Mouse (Mus musculus) neutrophil, adult 83 days (primary cell): ENCODE results near the gene Lpar2. TPM values are rescaled to one million over a fixed set of nuclear protein-coding genes. Genes with fewer than 3 reads are reported as not detected.

Experiments
- total RNA-seq, 2 experiments: library from RNA; stranded (reverse); gene quantifications; one replicate each; pipeline ENCODE4 v1.2.4; 2023

Gene Lpar2
- total RNA-seq: 1 to 10 TPM; 3.5 TPM

DNA sequence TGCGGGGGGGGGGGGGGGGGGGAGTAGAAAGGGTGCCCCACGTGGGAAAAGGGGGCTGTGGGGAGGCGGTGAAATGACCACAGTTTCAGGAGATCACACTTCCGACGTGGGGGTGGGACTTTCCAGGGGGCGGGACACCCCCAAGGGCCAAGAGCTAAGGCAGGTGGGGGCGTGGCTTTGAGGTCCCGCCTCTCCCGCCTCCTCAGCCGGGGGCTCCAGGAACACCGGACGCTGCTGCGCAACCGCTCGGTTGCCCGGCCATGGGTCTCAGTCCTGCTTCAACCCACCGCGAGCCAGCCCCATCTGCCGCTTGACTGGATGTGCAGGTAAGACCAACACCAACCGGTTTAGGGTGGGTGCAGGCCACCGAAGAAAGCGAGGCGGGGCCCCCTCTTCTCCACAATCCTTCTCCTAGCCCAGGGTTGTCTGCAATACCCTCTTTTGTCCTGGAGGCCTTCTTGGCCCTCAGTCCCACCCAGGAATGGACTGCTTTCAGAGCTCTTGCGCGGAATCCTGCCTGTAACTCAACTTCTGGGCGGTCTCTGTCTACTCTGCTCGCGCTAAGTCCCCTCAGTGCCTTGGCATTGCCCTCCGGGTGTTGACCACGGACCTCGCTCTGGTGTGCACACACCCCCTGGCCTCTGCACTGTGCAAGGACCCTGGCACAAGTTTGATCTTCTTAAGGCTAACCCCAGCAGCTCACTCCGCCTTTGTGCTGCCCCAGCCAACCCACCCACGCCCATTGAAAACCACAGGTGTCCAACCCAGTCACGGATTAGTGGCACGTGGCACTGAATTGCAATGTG, at the start of gene Lpar2:
Gene Lpar2, plus strand, starts transcription at position 44 of the 806 bp plus-strand sequence.

DNA sequence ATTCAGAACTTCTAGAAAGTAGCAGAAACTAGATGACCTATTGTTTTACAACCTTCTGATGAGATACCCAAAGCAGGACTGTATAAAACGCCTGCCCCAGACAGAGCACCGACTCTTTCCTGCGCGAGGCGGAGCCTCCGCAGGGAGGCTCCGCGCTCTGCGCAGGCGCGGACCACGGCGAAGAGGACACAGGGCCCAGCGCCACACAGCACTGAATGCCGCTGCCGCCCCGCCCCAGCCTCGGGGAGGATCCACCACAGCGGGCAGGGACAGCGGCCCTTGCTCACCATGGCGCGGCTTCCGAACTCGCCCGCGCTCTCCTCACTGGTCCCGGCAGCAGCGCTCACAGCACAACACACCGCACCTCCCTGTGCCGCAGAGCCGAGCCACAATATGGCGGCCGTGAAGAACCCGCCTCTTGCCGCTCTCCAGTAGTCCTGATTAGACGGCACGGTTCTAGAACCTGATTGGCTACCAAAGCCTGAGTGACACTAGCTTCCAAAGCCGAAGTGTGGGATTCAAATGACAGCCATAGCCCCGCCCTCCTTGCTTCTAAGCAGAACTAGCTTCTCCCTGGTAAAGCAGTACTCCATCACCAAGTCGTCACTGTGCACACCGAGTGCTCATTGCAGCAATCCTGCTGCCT, 47.6 kb upstream of the Lpar2 start, which contains the start of gene Gm20422:
Gene Gm20422, minus strand, starts transcription at position 384 of the 646 bp plus-strand sequence.

DNA sequence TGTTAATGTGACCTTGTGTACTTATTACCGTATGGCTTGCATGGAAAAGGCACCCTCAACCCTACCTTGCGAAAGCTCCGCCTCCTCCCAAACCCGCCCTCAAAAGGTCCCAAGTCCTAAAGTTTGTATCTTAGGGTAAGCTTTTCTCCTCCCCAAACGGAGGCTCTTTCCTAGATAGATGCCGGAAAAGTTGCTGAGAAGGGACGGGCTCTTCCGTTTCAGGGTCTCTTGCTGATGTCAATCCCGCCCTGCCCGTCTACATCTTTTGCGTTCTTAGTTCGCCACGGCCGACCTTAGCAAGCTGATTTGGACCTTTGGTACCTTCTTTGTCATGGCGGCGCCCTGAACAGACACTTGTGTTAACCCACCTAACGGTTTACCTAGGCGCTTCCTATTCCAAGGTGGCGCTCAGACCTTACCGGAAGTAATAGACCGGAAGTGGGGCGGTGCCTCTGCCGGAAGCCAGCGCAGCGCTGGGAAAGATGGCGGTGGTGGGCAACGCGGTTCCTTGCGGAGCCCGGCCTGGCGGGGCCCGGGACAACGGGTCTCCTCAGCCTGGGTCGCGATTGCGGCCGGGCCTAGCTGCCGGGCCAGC, 31.4 kb upstream of the Lpar2 start, which contains the start of the genes Atp13a1 and Zfp866:
Gene Atp13a1, plus strand, starts transcription at position 391 of the 595 bp plus-strand sequence.
Gene Zfp866, minus strand, starts transcription at position 406 of the 595 bp plus-strand sequence.

DNA sequence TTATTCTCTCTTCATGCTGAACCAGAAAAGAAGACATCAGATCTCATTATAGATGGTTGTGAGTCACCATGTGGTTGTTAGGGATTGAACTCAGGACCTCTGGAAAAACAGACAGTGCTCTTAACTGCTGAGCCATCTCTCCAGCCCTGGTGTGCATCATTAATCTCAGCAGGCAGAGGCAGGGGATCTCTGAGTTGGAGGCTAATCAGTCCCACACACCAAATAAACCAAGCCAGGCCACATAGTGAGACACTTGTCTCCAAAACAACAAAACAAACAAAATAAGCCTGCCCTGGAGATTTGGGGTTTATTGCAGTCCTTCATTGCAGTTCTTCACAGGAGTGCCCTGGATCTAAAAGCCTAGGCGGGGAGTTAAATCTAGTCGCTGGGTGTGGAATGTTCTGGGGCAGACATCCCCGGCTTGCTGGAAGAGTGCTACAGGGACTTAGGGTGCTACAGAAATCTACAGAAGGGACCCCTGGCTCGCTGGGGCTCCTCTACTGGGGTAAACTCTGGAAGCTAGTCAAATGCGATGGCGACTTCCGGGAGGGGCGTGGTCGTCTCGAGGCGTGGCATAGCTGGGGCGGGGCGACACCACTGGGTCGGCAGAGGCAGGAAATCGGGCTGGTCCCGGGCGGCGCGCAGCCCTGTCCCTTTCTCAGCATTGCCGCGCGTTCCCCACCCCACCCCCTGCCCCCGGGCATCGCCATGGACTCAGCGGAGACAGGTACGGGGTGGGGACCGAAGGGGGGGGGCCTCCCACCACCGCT, 13.9 kb upstream of the Lpar2 start, which contains the start of gene Gmip:
Gene Gmip, plus strand, starts transcription at position 586 of the 770 bp plus-strand sequence.

GRCm38 (mm10) chr8:69832298-69832853, 10.1 kb downstream of the Lpar2 start, which contains the start of gene Pbx4:
Gene Pbx4, plus strand, starts transcription at chr8:69832491.

Other genes with a start within 250 kb of the Lpar2 start
- 10 to 100 TPM; 16.6 to 19.5 TPM for gene Zfp868, start 196.9 kb upstream of the Lpar2 start, total RNA-seq
- under 1 TPM; 0.11 to 0.38 TPM for gene Zfp964, start 167.9 kb upstream of the Lpar2 start, total RNA-seq
- 10 to 100 TPM; 15.5 to 16.4 TPM for gene Zfp869, start 111.7 kb upstream of the Lpar2 start, total RNA-seq
- gene Zfp963, start 72.5 kb upstream of the Lpar2 start, total RNA-seq: 1 to 10 TPM; 2.7 to 3.5 TPM
- gene Gm20422, start 47.5 kb upstream of the Lpar2 start, total RNA-seq: 1 to 10 TPM in 1 of 2 experiments, not detected in 1; 2.1 TPM
- gene Atp13a1, start 31.3 kb upstream of the Lpar2 start, total RNA-seq: 10 to 100 TPM; 27.9 to 31.3 TPM
- gene Zfp866, start 31.3 kb upstream of the Lpar2 start, total RNA-seq: 10 to 100 TPM; 12.8 to 14.1 TPM
- gene Gmip, start 13.8 kb upstream of the Lpar2 start, total RNA-seq: 100 to 1,000 TPM; 362 to 363 TPM
- gene Pbx4, start 10.1 kb downstream of the Lpar2 start, total RNA-seq: 1 to 10 TPM; 1.5 to 2.0 TPM
- under 1 TPM in 1 of 2 experiments, not detected in 1; 0.07 TPM for gene Cilp2, start 65.3 kb downstream of the Lpar2 start, total RNA-seq
- gene Tssk6, start 79.8 kb downstream of the Lpar2 start, total RNA-seq: 1 to 10 TPM; 1.4 to 2.1 TPM
- 10 to 100 TPM; 63.2 to 66.0 TPM for gene Ndufa13, start 80.1 kb downstream of the Lpar2 start, total RNA-seq
- gene Yjefn3, start 80.3 kb downstream of the Lpar2 start, total RNA-seq: 1 to 10 TPM; 2.5 to 2.9 TPM
- 10 to 100 TPM; 67.2 to 72.4 TPM for gene Gatad2a, start 174.0 kb downstream of the Lpar2 start, total RNA-seq
- 10 to 100 TPM; 72.8 to 73.8 TPM for gene Mau2, start 220.3 kb downstream of the Lpar2 start, total RNA-seq
- 10 to 100 TPM; 26.9 to 30.8 TPM for gene Sugp1, start 220.4 kb downstream of the Lpar2 start, total RNA-seq